Mouse (Mus musculus): ENCODE measurements around the gene Pot1a. TPM values are rescaled to one million over a fixed set of nuclear protein-coding genes. Genes with fewer than 3 reads are reported as not detected.

Gene Pot1a
- polyA plus RNA-seq (2011; ENCODE audit: insufficient read depth, insufficient read length, low replicate concordance, missing spikeins) = 8.9 and 24.3 TPM in 2 replicates

GRCm38 (mm10) chr6:25808806-25809495, at the start of gene Pot1a:
Gene Pot1a (minus strand): TSS chr6:25809246.
- Histone ChIP-seq H3K27ac (ENCODE audit: control insufficient read depth, insufficient read depth, low read depth, low read length, poor library complexity) (peak within 1 kb of the TSS; percentile 73), H3K4me1 (ENCODE audit: control insufficient read depth, insufficient read depth, low read length) (peaks cover 2% of the 10 kb centered on the region; the same call in 1 of the 2 replicates), H3K4me3 (replicated peaks; ENCODE audit: control insufficient read depth, low read depth, low read length) (peak within 1 kb of the TSS; percentile 90)
- no peak for TF ChIP-seq CTCF (IDR thresholded peaks at IDR 0.05; ENCODE audit: control insufficient read depth, insufficient read depth, low read length)
- peak; percentile 95; the same call in 1 of the 2 replicates for TF ChIP-seq POLR2A (IDR thresholded peaks at IDR 0.05; ENCODE audit: borderline replicate concordance, control insufficient read depth, low read depth, low read length)
- under 1% methylated on average over 34 of the region's 34 CpGs for WGBS

DNA sequence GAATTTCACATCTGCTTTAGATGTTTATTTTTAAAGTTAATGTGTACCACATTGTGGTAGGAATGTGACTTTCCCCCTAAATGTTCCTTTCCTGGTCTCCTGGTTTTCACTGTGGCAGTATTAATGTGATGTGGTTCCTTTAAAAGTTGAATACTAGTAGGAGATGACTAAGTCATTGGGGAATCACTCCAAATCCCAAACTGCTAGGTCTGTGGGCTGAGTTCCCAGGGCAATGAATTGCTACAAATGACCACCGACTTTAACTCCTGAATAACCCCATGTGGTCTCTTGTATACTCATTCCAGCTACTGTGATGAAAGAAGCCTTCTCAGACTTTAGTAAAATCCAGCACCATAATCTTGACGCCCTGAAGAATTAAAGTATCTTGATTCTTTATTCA, 27.2 kb upstream of the Pot1a start:
- no peak overlapping the region for H3K4me3 ChIP-seq (replicated peaks; ENCODE audit: control insufficient read depth, low read depth, low read length)
- 51% methylated on average over 2 of the region's 2 CpGs for WGBS
- TF ChIP-seq CTCF (IDR thresholded peaks at IDR 0.05; ENCODE audit: control insufficient read depth, insufficient read depth, low read length) = no peak
- no peak for TF ChIP-seq POLR2A (IDR thresholded peaks at IDR 0.05; ENCODE audit: borderline replicate concordance, control insufficient read depth, low read depth, low read length)
- H3K27ac ChIP-seq (ENCODE audit: control insufficient read depth, insufficient read depth, low read depth, low read length, poor library complexity) = no peak overlapping the region
- H3K4me1 ChIP-seq (ENCODE audit: control insufficient read depth, insufficient read depth, low read length) = no peaks in the 10 kb centered on the region

DNA sequence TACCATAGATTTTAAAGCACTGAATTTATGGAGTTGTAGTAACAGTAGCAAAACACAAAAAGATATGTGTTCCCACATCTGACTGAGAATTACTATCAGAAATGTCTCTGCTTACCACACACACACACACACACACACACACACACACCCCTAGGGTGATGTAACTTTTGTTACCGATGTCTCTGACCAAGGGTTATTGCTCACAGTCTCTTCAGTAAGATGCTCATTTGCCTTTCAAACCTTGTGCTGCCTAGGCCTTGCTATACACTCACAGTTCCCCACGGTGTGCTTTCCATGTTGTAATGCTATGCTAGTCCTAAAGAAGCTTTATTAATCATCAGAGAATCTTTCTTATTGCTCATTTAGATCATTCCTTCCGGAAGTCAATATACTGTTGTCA, 3.0 kb downstream of the Pot1a start:
- Histone ChIP-seq H3K4me3 (replicated peaks; ENCODE audit: control insufficient read depth, low read depth, low read length) (no peak overlapping the region), H3K4me1 (ENCODE audit: control insufficient read depth, insufficient read depth, low read length) (peaks cover 2% of the 10 kb centered on the region; the same call in 1 of the 2 replicates), H3K27ac (ENCODE audit: control insufficient read depth, insufficient read depth, low read depth, low read length, poor library complexity) (no peak overlapping the region)
- no peak for TF ChIP-seq POLR2A (IDR thresholded peaks at IDR 0.05; ENCODE audit: borderline replicate concordance, control insufficient read depth, low read depth, low read length)
- no peak for TF ChIP-seq CTCF (IDR thresholded peaks at IDR 0.05; ENCODE audit: control insufficient read depth, insufficient read depth, low read length)
- WGBS = 75% methylated on average over 3 of the region's 3 CpGs

GRCm38 (mm10) chr6:25802269-25802668, 6.8 kb downstream of the Pot1a start:
- TF ChIP-seq CTCF (IDR thresholded peaks at IDR 0.05; ENCODE audit: control insufficient read depth, insufficient read depth, low read length) (no peak), POLR2A (IDR thresholded peaks at IDR 0.05; ENCODE audit: borderline replicate concordance, control insufficient read depth, low read depth, low read length) (no peak)

DNA sequence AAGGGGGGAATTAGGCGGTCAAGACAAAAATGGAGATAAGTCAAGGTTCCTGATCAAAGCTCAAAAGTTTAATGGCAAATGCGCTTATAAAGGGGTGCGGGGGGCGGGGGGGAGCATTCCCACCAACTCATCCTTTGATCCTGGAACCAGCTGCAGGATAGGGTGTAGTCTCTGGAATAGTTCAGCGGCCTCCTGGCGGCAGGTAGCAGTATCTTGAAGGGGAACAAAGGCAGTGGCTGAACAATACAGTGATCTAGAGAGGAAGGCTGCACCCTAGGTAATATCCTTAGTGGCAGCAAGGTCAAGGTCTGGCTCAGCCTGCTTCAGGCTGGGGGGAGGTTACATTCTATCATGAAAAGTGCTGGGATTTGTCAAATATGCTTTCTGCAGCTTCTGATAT, 7.8 kb downstream of the Pot1a start:
- no peak overlapping the region for H3K27ac ChIP-seq (ENCODE audit: control insufficient read depth, insufficient read depth, low read depth, low read length, poor library complexity)
- no peak for TF ChIP-seq POLR2A (IDR thresholded peaks at IDR 0.05; ENCODE audit: borderline replicate concordance, control insufficient read depth, low read depth, low read length)
- no peak for TF ChIP-seq CTCF (IDR thresholded peaks at IDR 0.05; ENCODE audit: control insufficient read depth, insufficient read depth, low read length)
- H3K4me1 ChIP-seq (ENCODE audit: control insufficient read depth, insufficient read depth, low read length) = peaks cover 2% of the 10 kb centered on the region; the same call in 1 of the 2 replicates
- no peak overlapping the region for H3K4me3 ChIP-seq (replicated peaks; ENCODE audit: control insufficient read depth, low read depth, low read length)
- WGBS = 95% methylated on average over 6 of the region's 6 CpGs

More at GRCm38 (mm10) chr6:25802269-25802668, 6.8 kb downstream of the Pot1a start:
- H3K4me3 ChIP-seq (replicated peaks; ENCODE audit: control insufficient read depth, low read depth, low read length) = no peak overlapping the region
- 75% methylated on average over 3 of the region's 3 CpGs for whole genome bisulfite sequencing
- no peak overlapping the region for H3K27ac ChIP-seq (ENCODE audit: control insufficient read depth, insufficient read depth, low read depth, low read length, poor library complexity)
- H3K4me1 ChIP-seq (ENCODE audit: control insufficient read depth, insufficient read depth, low read length) = peaks cover 2% of the 10 kb centered on the region; the same call in 1 of the 2 replicates

DNA sequence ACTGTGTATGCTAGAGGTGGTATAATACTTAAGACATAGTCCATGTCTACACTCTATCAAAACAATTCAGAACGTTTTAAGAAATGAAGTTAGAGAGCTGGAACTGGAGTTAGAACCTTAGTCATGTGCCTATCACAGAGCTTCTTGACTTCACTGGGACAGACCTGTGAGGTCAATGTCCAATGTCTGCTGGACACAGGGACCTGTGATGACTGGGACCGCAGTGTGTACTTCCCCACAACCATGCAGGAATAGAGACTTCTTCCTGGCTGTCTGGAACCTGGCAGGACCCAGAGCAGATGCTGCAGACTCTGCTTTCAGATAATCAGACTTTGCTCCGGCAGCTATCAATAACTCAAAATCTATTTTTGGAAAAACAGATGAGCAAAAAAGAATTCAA, 40.8 kb downstream of the Pot1a start:
- H3K4me1 ChIP-seq (ENCODE audit: control insufficient read depth, insufficient read depth, low read length) = no peaks in the 10 kb centered on the region
- WGBS = 79% methylated on average over 3 of the region's 3 CpGs
- H3K4me3 ChIP-seq (replicated peaks; ENCODE audit: control insufficient read depth, low read depth, low read length) = no peak overlapping the region
- TF ChIP-seq CTCF (IDR thresholded peaks at IDR 0.05; ENCODE audit: control insufficient read depth, insufficient read depth, low read length) = no peak
- no peak for TF ChIP-seq POLR2A (IDR thresholded peaks at IDR 0.05; ENCODE audit: borderline replicate concordance, control insufficient read depth, low read depth, low read length)
- H3K27ac ChIP-seq (ENCODE audit: control insufficient read depth, insufficient read depth, low read depth, low read length, poor library complexity) = no peak overlapping the region

DNA sequence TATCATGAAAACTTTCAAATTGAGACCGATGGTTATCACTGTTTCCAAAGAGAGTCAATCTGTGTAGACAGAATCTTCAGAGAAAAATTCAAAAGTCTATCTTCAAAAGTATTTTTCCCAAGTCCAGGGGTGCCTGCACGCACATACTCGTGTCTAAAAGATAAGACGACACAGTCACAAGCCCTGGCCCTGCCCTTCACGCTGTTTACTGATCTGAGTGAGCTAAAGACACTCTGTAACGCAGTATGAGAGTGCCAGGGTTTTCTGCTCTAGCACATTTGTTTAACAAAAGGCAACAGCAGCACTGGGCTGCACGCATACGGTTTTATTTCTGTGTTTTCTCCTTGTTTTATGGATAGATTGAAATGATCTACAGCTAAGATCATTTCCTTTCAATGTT, 41.5 kb downstream of the Pot1a start:
- Histone ChIP-seq H3K4me3 (replicated peaks; ENCODE audit: control insufficient read depth, low read depth, low read length) (no peak overlapping the region), H3K27ac (ENCODE audit: control insufficient read depth, insufficient read depth, low read depth, low read length, poor library complexity) (no peak overlapping the region), H3K4me1 (ENCODE audit: control insufficient read depth, insufficient read depth, low read length) (no peaks in the 10 kb centered on the region)
- TF ChIP-seq CTCF (IDR thresholded peaks at IDR 0.05; ENCODE audit: control insufficient read depth, insufficient read depth, low read length) = no peak
- no peak for TF ChIP-seq POLR2A (IDR thresholded peaks at IDR 0.05; ENCODE audit: borderline replicate concordance, control insufficient read depth, low read depth, low read length)
- WGBS = 89% methylated on average over 8 of the region's 8 CpGs

DNA sequence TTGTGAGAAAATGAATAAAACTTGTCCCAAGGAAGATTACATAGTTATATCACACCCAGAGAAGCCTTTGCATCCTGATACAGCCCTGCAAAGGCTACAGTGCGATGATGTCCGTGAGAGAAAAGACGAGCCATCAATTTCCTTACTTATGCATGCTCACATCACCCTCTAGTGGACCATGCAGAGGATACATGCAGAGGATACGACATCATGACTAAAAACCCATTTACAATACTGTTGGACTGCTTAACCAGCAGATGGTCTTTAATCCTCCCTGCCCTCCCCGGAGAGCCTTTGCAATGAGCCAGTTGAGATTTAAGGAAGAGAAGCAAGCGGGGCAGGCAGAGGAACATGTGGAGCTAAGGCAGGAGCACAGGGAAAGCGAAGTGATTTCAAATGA, 42.0 kb downstream of the Pot1a start:
- H3K4me3 ChIP-seq (replicated peaks; ENCODE audit: control insufficient read depth, low read depth, low read length) = no peak overlapping the region
- H3K4me1 ChIP-seq (ENCODE audit: control insufficient read depth, insufficient read depth, low read length) = no peaks in the 10 kb centered on the region
- H3K27ac ChIP-seq (ENCODE audit: control insufficient read depth, insufficient read depth, low read depth, low read length, poor library complexity) = no peak overlapping the region
- 91% methylated on average over 7 of the region's 7 CpGs for WGBS
- no peak for TF ChIP-seq CTCF (IDR thresholded peaks at IDR 0.05; ENCODE audit: control insufficient read depth, insufficient read depth, low read length)
- TF ChIP-seq POLR2A (IDR thresholded peaks at IDR 0.05; ENCODE audit: borderline replicate concordance, control insufficient read depth, low read depth, low read length) = no peak

Data from bone marrow, adult 2 months (tissue).